Mouse (Mus musculus) layer of hippocampus, postnatal 10 days (tissue): ENCODE data around the gene Snx17. TPM values are rescaled to one million over a fixed set of nuclear protein-coding genes. Genes with fewer than 3 reads are reported as not detected.
A peak's percentile ranks its signal among the peaks of the same experiment; 100 is the strongest.

Experiments used
- DNase-seq, 2 experiments: peaks; one replicate each; pipeline ENCODE4 v3.0.0; 2021; ENCODE audit warnings: low spot score in 2 of 2
- total RNA-seq, 2 experiments: library from RNA; stranded (reverse); gene quantifications; 2 replicates each; pipeline ENCODE4 v1.2.3; 2021

Gene Snx17
- total RNA-seq, 2 experiments from 2014 or later, result 77.1 to 83.3 TPM

DNA sequence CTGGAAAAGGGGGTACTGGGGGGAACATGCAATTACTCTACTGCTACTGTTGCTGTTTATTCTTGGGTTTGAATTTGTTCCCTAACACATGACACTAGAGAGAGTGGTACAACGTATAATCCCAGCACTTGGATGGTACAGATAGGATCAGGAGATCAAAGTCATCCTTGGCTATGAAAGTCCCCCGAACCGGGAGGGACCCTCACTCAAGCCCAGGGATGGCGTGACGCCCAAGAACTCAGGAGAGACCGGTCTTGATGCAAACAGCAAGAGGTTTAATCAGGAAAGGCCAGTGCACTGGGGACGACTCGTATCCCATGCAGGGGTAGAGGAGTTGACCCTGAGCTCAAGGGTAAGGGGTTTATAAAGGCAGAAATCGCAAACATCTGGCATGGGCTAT lies 29.7 kb downstream of the Snx17 start:
- no peak for DNase-seq

DNA sequence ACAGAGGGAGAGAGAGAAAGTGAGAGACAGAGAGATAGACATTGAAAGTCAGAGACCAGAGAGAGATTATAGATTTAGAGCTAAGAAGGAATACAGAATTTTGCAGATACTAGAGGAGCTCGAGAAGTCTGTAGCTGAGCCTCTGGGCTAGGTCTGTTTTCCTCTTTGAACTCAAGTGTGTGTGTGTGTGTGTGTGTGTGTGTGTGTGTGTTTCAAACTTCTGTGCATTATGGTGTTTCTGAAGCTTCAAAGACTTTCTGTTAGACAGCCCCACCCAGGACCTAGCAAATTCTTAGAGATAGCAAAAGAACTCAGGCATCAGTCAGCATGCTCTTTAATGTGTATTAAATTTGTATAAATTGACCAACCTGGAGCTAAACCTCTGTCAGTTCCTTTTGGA lies 33.6 kb downstream of the Snx17 start:
- no peak for DNase-seq

DNA sequence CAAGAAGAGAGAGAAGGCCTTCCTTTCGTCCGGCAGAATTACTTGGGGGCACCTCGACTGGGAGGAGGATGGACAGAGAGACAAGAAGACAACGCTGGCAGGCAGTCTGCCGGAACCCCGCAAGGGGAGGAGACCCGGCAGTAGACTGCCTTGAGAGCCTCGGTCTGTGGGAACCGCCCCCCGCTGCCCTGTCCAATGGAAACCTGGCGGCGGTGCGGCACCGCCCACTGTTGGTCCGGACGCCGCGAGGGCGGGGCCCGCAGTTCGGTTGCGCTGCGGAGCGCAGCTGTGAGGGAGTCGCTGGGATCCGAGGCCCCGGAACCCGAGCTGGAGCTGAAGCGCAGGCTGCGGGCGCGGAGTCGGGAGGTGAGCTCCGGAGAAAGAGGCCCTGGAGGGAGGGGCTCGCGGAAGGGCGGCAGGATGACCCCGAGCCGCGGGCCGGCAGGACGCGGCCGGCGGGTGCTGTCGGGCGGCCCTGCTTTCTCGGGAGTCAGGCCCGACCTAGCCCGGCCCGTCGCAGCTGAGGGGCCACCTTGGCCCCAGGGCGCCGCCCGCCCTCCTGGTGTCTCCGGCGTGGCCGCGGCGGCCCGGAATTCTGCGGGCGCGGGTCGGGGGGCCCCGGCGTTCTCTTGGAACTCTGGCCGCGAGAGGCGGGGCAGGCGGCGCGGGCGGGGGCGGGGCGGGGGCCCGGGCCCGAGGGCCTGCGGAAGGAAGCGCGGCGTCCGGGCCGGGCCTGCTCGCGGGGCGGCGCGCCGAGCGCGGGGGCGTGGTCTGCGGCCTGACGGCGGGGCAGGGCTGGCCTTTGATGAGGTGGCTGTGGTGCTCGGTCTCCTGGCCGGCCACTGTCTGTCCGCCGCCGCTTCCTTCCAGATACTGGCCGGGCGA lies 47.9 kb downstream of the Snx17 start, which contains the start of the genes Nrbp1 and Gm9970:
Nrbp1 (plus strand) TSS at position 228 of the 885 bp plus-strand sequence.
Gm9970 (minus strand) TSS at position 596 of the 885 bp plus-strand sequence.
- peak; percentile 92 to 95 for DNase-seq

DNA sequence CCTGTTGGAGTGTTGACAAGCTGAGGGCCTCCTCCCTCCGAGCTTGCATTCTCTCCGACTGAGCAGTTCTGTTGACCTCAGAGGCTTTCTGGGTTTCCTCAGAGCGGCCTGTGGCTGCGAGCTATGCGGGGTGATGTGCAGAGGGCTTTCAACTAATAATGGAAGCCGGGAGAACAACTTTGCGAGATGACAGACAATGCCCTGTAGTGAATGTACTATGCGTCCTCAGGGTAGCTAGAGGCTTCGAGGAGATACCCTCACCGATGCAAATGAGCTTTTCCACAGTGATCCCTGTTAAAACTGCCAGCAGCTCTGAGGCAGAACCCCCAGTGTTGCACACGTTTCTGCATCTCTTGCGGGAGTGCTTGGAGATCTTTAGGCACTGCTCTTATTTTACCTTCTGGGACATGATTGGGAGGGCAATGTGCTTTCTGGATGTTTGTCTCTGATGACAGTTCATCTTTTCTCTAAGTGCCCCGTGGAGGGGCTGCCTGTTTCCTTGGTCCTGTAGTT lies 48.6 kb downstream of the Snx17 start:
- DNase-seq, result no peak

DNA sequence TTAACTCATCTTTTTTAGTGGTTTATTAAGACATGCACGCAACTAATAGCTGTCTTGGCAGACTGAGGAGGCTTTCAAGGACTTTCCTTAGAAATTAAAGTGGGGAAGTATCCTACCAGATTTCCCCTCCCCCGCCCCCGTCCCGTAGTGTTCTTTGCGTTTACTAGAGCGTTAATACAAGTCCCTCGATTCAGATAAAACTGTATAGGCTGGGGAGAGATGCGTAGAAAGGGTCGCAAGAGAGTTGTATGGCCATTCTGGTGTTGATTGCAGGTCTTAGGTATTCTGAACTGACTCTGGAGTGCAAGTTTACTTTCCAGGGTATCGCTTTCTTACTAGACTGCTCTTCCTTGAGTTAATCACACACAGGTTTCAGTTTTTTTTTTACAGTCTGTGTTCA lies 49.2 kb downstream of the Snx17 start:
- DNase-seq, result no peak

Other genes with a start within 250 kb of the Snx17 start
- 10 to 100 TPM; 39.6 to 43.0 TPM for gene Cgref1, start 247.6 kb upstream of the Snx17 start, total RNA-seq
- gene Preb, start 232.9 kb upstream of the Snx17 start, total RNA-seq, result 100 to 1,000 TPM; 116 to 125 TPM
- gene Tcf23, start 224.6 kb upstream of the Snx17 start, total RNA-seq, result not detected
- 10 to 100 TPM; 80.1 to 86.1 TPM for gene Atraid, start 144.9 kb upstream of the Snx17 start, total RNA-seq
- 10 to 100 TPM; 14.2 to 16.6 TPM for gene Slc5a6, start 144.3 kb upstream of the Snx17 start, total RNA-seq
- 10 to 100 TPM; 21.2 to 23.2 TPM for gene Cad, start 138.4 kb upstream of the Snx17 start, total RNA-seq
- not detected for gene Dnajc5g, start 86.9 kb upstream of the Snx17 start, total RNA-seq
- gene Slc30a3, start 85.0 kb upstream of the Snx17 start, total RNA-seq, result 10 to 100 TPM; 41.0 to 47.6 TPM
- not detected for gene Trim54, start 76.5 kb upstream of the Snx17 start, total RNA-seq
- gene Ucn, start 54.4 kb upstream of the Snx17 start, total RNA-seq, result not detected
- gene Mpv17, start 39.0 kb upstream of the Snx17 start, total RNA-seq, result 10 to 100 TPM; 36.3 to 41.4 TPM
- gene Gm29609, start 13.3 kb upstream of the Snx17 start, total RNA-seq, result 1 to 10 TPM; 2.2 to 2.6 TPM
- 10 to 100 TPM; 57.4 to 66.3 TPM for gene Gtf3c2, start 13.1 kb upstream of the Snx17 start, total RNA-seq
- 10 to 100 TPM; 53.0 to 62.7 TPM for gene Eif2b4, start 203 bp downstream of the Snx17 start, total RNA-seq
- gene Zfp513, start 9.1 kb downstream of the Snx17 start, total RNA-seq, result 10 to 100 TPM; 28.9 to 33.1 TPM
- 100 to 1,000 TPM; 102 to 107 TPM for gene Ppm1g, start 27.5 kb downstream of the Snx17 start, total RNA-seq
- gene Nrbp1, start 47.6 kb downstream of the Snx17 start, total RNA-seq, result 10 to 100 TPM; 76.3 to 76.6 TPM
- not detected for gene Gm9970, start 48.0 kb downstream of the Snx17 start, total RNA-seq
- gene Krtcap3, start 58.5 kb downstream of the Snx17 start, total RNA-seq, result 1 to 10 TPM; 2.3 to 2.9 TPM
- gene Ift172, start 97.9 kb downstream of the Snx17 start, total RNA-seq, result 10 to 100 TPM; 68.7 to 70.3 TPM
- 100 to 1,000 TPM; 164 to 185 TPM for gene Fndc4, start 102.9 kb downstream of the Snx17 start, total RNA-seq
- under 1 TPM; 0.09 to 0.25 TPM for gene Gckr, start 104.2 kb downstream of the Snx17 start, total RNA-seq